Mouse (Mus musculus): ENCODE measurements around the gene Hist1h3a. TPM values are rescaled to one million over a fixed set of nuclear protein-coding genes. Genes with fewer than 3 reads are reported as not detected.

The Hist1h3a gene
- polyA plus RNA-seq, 1 experiment = 38.4 TPM

DNA sequence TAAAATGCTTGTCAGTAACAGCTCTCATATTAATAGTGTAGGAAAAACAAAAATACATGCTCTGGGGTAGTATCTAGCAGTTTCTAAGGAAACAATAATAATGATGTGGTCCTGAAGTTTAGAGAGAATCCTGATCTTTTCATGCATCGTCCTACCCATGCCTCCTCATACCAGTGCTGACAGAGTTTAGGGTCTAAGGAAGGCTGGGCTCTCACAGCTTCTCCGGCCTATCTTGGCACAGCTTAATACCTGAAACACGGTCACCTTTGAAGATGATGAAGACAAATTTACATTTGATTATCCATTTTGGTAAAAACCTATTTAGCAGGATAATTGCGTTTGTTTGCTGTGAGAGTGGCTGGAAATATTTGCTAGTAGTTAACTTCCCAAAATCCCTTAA lies 18.2 kb downstream of the Hist1h3a start:
- H3K36me3 ChIP-seq (ENCODE audit: control insufficient read depth, insufficient read depth, low read length) = no peaks in the 10 kb centered on the region; the same call in 1 of the 2 replicates
- no peak for TF ChIP-seq CTCF (IDR thresholded peaks at IDR 0.05; ENCODE audit: extremely low read depth, insufficient read depth, insufficient read length, insufficient replicate concordance)
- TF ChIP-seq POLR2A (IDR thresholded peaks at IDR 0.05; ENCODE audit: low read depth, low read length) = no peak
- no peak for DNase-seq (ENCODE audit: low read depth in 1 of 2, low spot score in 2 of 2)
- no peak overlapping the region for H3K27ac ChIP-seq (ENCODE audit: insufficient read depth, low read length)
- WGBS = 81% methylated on average over 4 of the region's 4 CpGs
- no peak overlapping the region for H3K4me3 ChIP-seq (ENCODE audit: extremely low read depth, insufficient read depth, insufficient read length)
- no peaks in the 10 kb centered on the region for H3K27me3 ChIP-seq (ENCODE audit: control insufficient read depth, insufficient read depth, low read length)
- no peaks in the 10 kb centered on the region; the same call in none of the 2 replicates for H3K4me1 ChIP-seq (ENCODE audit: control insufficient read depth, insufficient read depth, insufficient read length)

DNA sequence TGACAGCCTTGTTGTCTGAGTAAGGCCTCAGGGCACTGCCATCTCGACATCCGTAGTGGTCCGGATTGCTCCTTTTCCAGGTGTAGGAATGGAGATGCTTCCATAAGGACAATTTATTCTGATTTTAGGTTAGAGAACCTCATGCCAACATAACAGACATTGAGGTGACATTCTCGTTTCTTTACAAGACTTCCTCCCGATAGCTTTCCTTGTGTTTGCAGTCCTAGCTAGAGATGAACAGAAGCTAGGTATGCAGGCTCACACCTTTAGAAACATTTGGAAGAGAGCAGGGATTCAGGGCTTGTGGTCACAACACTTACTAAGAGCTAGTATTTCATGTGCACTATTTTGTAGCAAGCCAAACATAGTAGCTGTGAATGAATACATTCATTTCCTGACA lies 19.0 kb downstream of the Hist1h3a start:
- no peaks in the 10 kb centered on the region; the same call in 1 of the 2 replicates for H3K36me3 ChIP-seq (ENCODE audit: control insufficient read depth, insufficient read depth, low read length)
- no peak for DNase-seq (ENCODE audit: low read depth in 1 of 2, low spot score in 2 of 2)
- WGBS = 93% methylated on average over 5 of the region's 5 CpGs
- no peaks in the 10 kb centered on the region for H3K27me3 ChIP-seq (ENCODE audit: control insufficient read depth, insufficient read depth, low read length)
- TF ChIP-seq POLR2A (IDR thresholded peaks at IDR 0.05; ENCODE audit: low read depth, low read length) (no peak), CTCF (IDR thresholded peaks at IDR 0.05; ENCODE audit: extremely low read depth, insufficient read depth, insufficient read length, insufficient replicate concordance) (no peak)
- no peak overlapping the region for H3K27ac ChIP-seq (ENCODE audit: insufficient read depth, low read length)
- no peak overlapping the region for H3K4me3 ChIP-seq (ENCODE audit: extremely low read depth, insufficient read depth, insufficient read length)
- no peaks in the 10 kb centered on the region; the same call in none of the 2 replicates for H3K4me1 ChIP-seq (ENCODE audit: control insufficient read depth, insufficient read depth, insufficient read length)

DNA sequence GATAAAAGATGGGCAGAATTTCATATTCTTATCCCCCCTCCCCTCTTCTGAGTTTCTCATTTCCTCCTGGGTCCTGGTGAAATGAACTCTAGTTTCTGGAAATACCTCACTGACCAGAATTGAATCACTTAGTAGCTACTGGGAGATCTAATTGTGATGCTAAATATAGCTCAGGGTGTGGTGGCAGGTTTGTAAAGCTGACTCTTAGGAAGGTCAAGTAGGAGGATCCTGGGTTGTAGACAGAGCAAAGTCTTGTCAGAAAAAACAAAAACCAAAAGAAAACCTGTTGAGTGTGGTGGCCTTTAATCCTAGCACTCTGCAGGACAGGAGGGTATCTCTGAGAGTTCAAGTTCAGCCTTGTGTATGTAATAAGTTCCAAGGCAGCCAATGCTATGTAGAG lies 20.2 kb downstream of the Hist1h3a start:
- no peak for DNase-seq (ENCODE audit: low read depth in 1 of 2, low spot score in 2 of 2)
- H3K27ac ChIP-seq (ENCODE audit: insufficient read depth, low read length) = no peak overlapping the region
- no peaks in the 10 kb centered on the region for H3K27me3 ChIP-seq (ENCODE audit: control insufficient read depth, insufficient read depth, low read length)
- H3K36me3 ChIP-seq (ENCODE audit: control insufficient read depth, insufficient read depth, low read length) = no peaks in the 10 kb centered on the region; the same call in 1 of the 2 replicates
- no peaks in the 10 kb centered on the region; the same call in 1 of the 2 replicates for H3K4me1 ChIP-seq (ENCODE audit: control insufficient read depth, insufficient read depth, insufficient read length)
- no peak overlapping the region for H3K4me3 ChIP-seq (ENCODE audit: extremely low read depth, insufficient read depth, insufficient read length)
- no peak for TF ChIP-seq CTCF (IDR thresholded peaks at IDR 0.05; ENCODE audit: extremely low read depth, insufficient read depth, insufficient read length, insufficient replicate concordance)
- TF ChIP-seq POLR2A (IDR thresholded peaks at IDR 0.05; ENCODE audit: low read depth, low read length) = no peak

DNA sequence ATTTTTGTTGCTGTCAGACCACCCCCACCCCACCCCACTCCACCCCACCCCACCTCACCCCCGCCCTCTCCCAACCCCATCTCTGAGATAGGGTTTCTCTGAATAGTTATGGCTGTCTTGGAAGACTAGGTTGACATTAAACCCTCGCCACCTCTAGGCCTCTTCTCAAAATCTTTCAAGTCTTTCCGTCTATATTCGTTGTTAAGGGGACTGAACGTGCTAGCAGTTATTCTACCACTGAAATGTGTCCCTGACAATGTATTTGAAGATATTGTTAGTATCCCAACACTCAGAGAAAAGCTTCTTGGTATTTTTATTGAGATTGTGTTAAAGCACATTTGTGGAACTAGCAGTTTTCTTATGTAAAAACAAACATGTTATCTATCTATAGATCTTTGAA lies 21.3 kb downstream of the Hist1h3a start:
- 64% methylated on average over 5 of the region's 5 CpGs for WGBS
- no peaks in the 10 kb centered on the region; the same call in 1 of the 2 replicates for H3K36me3 ChIP-seq (ENCODE audit: control insufficient read depth, insufficient read depth, low read length)
- no peaks in the 10 kb centered on the region for H3K27me3 ChIP-seq (ENCODE audit: control insufficient read depth, insufficient read depth, low read length)
- no peaks in the 10 kb centered on the region; the same call in 1 of the 2 replicates for H3K4me1 ChIP-seq (ENCODE audit: control insufficient read depth, insufficient read depth, insufficient read length)
- no peak overlapping the region for H3K27ac ChIP-seq (ENCODE audit: insufficient read depth, low read length)
- no peak overlapping the region; the same call in 1 of the 2 replicates for H3K4me3 ChIP-seq (ENCODE audit: extremely low read depth, insufficient read depth, insufficient read length)
- TF ChIP-seq CTCF (IDR thresholded peaks at IDR 0.05; ENCODE audit: extremely low read depth, insufficient read depth, insufficient read length, insufficient replicate concordance) (no peak), POLR2A (IDR thresholded peaks at IDR 0.05; ENCODE audit: low read depth, low read length) (no peak)
- no peak for DNase-seq (ENCODE audit: low read depth in 1 of 2, low spot score in 2 of 2)

DNA sequence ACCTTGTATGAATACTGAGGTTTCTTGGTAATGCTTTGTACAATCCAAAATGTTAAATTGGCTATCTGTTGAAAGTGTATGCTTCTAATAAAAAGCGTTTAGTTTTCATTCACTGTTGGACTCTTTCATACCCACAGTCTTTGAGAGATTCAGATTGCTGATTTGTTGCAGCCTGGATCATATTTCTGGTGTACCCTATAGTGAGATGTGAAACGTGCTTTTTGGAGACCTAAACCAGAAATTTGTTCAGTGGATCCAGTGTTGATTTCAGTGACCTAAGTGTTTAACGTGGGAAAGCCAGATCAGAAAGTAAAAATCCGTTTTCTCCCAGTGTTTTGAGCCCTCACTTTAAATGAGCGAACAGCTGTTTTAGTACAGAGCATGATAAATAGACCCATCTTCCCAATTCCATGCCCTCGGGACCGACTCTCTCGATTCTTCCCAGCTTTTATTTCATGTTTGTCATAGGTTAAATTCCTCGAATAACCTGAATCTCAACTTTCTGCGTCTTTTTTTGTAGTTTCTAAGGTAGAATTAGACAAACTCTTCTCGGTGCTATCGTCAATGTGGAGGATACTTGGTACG lies 21.8 kb downstream of the Hist1h3a start:
- Histone ChIP-seq H3K4me3 (ENCODE audit: extremely low read depth, insufficient read depth, insufficient read length) (peak overlapping the region; percentile 67), H3K36me3 (ENCODE audit: control insufficient read depth, insufficient read depth, low read length) (no peaks in the 10 kb centered on the region; the same call in 1 of the 2 replicates), H3K4me1 (ENCODE audit: control insufficient read depth, insufficient read depth, insufficient read length) (no peaks in the 10 kb centered on the region; the same call in 1 of the 2 replicates), H3K27ac (ENCODE audit: insufficient read depth, low read length) (peak overlapping the region; percentile 98), H3K27me3 (ENCODE audit: control insufficient read depth, insufficient read depth, low read length) (no peaks in the 10 kb centered on the region)
- WGBS = 28% methylated on average over 13 of the region's 13 CpGs
- no peak for DNase-seq (ENCODE audit: low read depth in 1 of 2, low spot score in 2 of 2)
- TF ChIP-seq CTCF (IDR thresholded peaks at IDR 0.05; ENCODE audit: extremely low read depth, insufficient read depth, insufficient read length, insufficient replicate concordance) (no peak), POLR2A (IDR thresholded peaks at IDR 0.05; ENCODE audit: low read depth, low read length) (no peak)

DNA sequence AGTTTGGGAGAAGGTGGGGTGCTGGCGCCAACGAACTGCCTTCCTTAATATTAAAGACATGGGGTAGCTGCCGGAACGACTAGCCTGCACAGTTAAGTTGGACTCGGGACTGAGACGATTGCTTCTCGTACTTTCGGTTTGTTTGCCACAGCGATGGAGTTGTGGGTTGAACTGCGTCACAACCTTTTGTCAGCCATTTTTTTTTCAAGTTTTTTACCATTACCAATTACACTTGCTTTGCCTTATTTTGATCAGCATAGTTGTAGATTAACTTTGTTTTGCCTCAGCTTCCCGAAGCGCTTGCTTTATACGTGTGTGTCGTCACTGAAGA lies 22.3 kb downstream of the Hist1h3a start:
- TF ChIP-seq POLR2A (IDR thresholded peaks at IDR 0.05; ENCODE audit: low read depth, low read length) (peak; percentile 33), CTCF (IDR thresholded peaks at IDR 0.05; ENCODE audit: extremely low read depth, insufficient read depth, insufficient read length, insufficient replicate concordance) (no peak)
- Histone ChIP-seq H3K36me3 (ENCODE audit: control insufficient read depth, insufficient read depth, low read length) (no peaks in the 10 kb centered on the region; the same call in 1 of the 2 replicates), H3K4me3 (ENCODE audit: extremely low read depth, insufficient read depth, insufficient read length) (peak overlapping the region; percentile 67), H3K27me3 (ENCODE audit: control insufficient read depth, insufficient read depth, low read length) (no peaks in the 10 kb centered on the region), H3K4me1 (ENCODE audit: control insufficient read depth, insufficient read depth, insufficient read length) (no peaks in the 10 kb centered on the region; the same call in 1 of the 2 replicates), H3K27ac (ENCODE audit: insufficient read depth, low read length) (peak overlapping the region; percentile 98)
- DNase-seq (ENCODE audit: low read depth in 1 of 2, low spot score in 2 of 2) = peak in 1 of 2 experiments; percentile 88
- WGBS = under 1% methylated on average over 14 of the region's 14 CpGs

Measured in spleen, adult 2 months (tissue).